Mouse (Mus musculus): ENCODE results near the gene Ano5.

DNA sequence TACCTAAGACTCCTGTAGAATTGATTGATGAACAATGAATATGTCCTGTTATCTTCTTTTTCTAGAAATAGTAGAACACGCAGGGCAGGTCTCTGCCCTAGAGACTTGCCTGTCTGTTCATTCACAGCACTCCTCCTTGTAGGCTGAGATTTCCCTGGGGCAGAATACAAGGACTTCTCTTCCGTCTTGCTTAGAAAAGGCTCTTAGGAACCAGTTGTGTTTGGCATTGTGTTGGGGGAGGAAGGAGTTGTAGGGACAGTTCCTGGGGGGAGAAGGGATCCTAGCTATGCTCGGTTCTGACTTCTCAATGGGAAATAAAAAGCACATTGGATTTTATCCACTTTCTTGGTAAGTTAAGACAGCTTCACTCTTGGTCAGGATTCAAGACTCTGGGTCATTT is 118.4 kb downstream of the Ano5 start:
- TF ChIP-seq CTCF (IDR thresholded peaks at IDR 0.05; ENCODE audit: borderline replicate concordance, insufficient read depth, low read depth, low read length) (no peak), POLR2A (IDR thresholded peaks at IDR 0.05; ENCODE audit: borderline replicate concordance, insufficient read depth, low read length) (no peak)

Data from cerebellum, adult 2 months (tissue).